Mouse (Mus musculus) neural tube, embryonic 15.5 days (tissue): ENCODE results near the gene Hoxd1. TPM values are rescaled to one million over a fixed set of nuclear protein-coding genes. Genes with fewer than 3 reads are reported as not detected.
A peak's percentile ranks its signal among the peaks of the same experiment; 100 is the strongest.

Source experiments
- ATAC-seq: fragments of 200-750 bp; cut with Nextera tagmentation; 2 replicates; pipeline ENCODE4 v1.8.0; 2017; ENCODE audit warnings: mild to moderate bottlenecking, moderate TSS enrichment, moderate library complexity; ENCODE audit not compliant: low FRiP score
- H3K27ac ChIP-seq: fragments of 300-500 bp; sonication (generic); replicated peaks from 2 replicates; pipeline ENCODE4 v1.5.1; 2015; ENCODE audit warnings: mild to moderate bottlenecking, inconsistent platforms
- H3K27me3 ChIP-seq: fragments of 300-500 bp; sonication (generic); replicated peaks from 2 replicates; pipeline ENCODE4 v1.6.1; 2015; ENCODE audit warnings: inconsistent platforms
- H3K36me3 ChIP-seq: fragments of 300-500 bp; sonication (generic); 2 replicates; pipeline ENCODE4 v1.6.1; 2015; ENCODE audit warnings: inconsistent platforms
- H3K4me1 ChIP-seq: fragments of 300-500 bp; sonication (generic); 2 replicates; pipeline ENCODE4 v1.6.1; 2015; ENCODE audit warnings: inconsistent platforms
- H3K4me2 ChIP-seq: fragments of 300-500 bp; sonication (generic); 2 replicates; pipeline ENCODE4 v1.6.1; 2015; ENCODE audit warnings: inconsistent platforms, mild to moderate bottlenecking, moderate library complexity
- H3K4me3 ChIP-seq: fragments of 300-500 bp; sonication (generic); replicated peaks from 2 replicates; pipeline ENCODE4 v1.5.1; 2015; ENCODE audit warnings: mild to moderate bottlenecking, inconsistent platforms
- H3K9ac ChIP-seq: fragments of 300-500 bp; sonication (generic); replicated peaks from 2 replicates; pipeline ENCODE4 v1.6.1; 2015; ENCODE audit warnings: mild to moderate bottlenecking, inconsistent platforms
- H3K9me3 ChIP-seq: fragments of 300-500 bp; sonication (generic); replicated peaks from 2 replicates; pipeline ENCODE4 v1.6.1; 2016; ENCODE audit warnings: inconsistent platforms
- WGBS: fragments of 180-500 bp; shearing (Covaris S2); methylation state at CpG from one replicate; pipeline ENCODE4 v1.1.7; 2015; ENCODE audit warnings: mixed read lengths; 5-methylcytosine and 5-hydroxymethylcytosine counted together
- polyA plus RNA-seq: library from polyadenylated mRNA; unstranded; fragments of >200 nt; fragmentation: Nextera tagmentation; extraction: Ambion mirVana; gene quantifications from 2 replicates; pipeline ENCODE4 v1.2.1, GENCODE M21; 2015

Hoxd1 gene
- polyA plus RNA-seq, 1 experiment from 2014 or later = 2.1 TPM

DNA sequence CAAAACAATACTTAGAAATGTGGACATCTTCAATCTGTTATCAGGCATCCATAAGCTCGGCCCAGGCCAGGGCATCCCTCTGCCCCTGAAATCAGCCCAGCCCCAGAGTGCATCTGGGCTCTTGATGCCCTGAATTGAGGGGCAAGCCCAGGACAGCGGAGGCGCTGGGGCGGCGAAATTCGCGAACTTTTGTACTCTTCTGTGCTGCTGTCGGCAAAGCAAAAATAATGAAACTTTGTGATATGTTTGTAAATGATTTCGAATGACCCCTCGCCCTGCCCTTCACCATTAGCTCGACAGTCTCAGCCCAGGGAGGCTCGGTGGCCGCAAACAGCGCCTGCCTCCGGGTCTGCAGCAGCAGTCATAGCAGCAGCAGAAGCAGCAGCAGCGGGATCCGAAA is 37.6 kb upstream of the Hoxd1 start:
- no peak for ATAC-seq
- peak overlapping the region; percentile 60 for H3K4me2 ChIP-seq
- 16% methylated on average over 17 of the region's 17 CpGs for WGBS
- no peaks in the 10 kb centered on the region for H3K36me3 ChIP-seq
- no peaks in the 10 kb centered on the region for H3K9me3 ChIP-seq
- peak overlapping the region; percentile 43 for H3K9ac ChIP-seq
- H3K4me1 ChIP-seq = peaks cover 96% of the 10 kb centered on the region
- H3K27ac ChIP-seq = peak overlapping the region; percentile 81
- peak overlapping the region; percentile 12 for H3K4me3 ChIP-seq
- H3K27me3 ChIP-seq = no peaks in the 10 kb centered on the region

DNA sequence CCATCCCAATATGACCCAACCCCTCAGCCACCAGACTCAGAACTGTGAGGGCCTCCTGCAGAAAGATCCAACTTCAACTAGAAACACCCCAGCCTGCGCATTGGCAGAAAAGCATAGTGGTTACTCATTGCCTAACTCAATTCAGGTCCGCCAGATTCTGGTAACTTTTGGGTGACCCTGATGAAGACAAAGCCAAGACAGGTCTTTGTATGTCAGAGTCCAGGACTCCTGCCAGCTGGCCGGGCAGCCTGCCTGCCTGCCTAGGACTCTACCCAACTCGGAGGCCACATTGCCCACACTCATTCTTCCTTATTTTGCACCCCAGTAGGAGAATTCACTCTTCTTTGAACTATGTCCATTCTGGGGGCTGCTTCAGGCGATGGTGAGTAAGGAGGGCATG is 36.2 kb upstream of the Hoxd1 start, which contains the start of gene Gm28230:
Gene Gm28230, plus strand, starts transcription at position 178 of the 400 bp plus-strand sequence.
- peak within 1 kb of the TSS; percentile 81 for H3K27ac ChIP-seq
- H3K4me3 ChIP-seq = peak within 1 kb of the TSS; percentile 38
- peaks cover 94% of the 10 kb centered on the region for H3K4me1 ChIP-seq

DNA sequence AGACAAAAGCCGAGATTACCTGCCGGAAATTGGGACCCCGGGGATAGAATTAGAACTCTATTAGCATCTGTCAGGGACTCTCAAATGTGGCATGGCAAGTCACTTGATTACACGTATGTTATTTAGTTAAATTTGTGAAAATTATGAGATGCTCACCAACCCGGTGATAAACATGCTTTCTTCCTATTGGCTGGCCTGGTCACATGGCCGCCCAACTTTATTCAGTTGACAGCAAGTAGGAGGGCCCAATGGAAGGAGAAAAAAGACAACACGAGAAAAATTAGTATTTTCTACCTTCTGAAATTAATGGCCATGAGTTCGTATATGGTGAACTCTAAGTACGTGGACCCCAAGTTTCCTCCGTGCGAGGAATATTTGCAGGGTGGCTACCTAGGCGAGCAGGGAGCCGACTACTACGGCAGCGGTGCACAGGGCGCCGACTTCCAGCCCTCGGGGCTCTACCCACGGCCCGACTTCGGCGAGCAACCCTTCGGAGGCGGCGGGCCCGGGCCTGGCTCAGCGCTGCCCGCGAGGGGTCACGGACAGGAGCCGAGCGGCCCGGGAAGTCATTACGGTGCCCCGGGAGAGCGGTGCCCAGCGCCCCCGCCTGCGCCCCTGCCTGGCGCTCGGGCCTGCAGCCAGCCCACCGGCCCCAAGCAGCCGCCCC is 35.7 kb upstream of the Hoxd1 start:
- 0 out of 2 replicates have a peak, but pooled peaks have one; percentile 16 for ATAC-seq
- no peaks in the 10 kb centered on the region for H3K36me3 ChIP-seq
- H3K27ac ChIP-seq = peak overlapping the region; percentile 81
- H3K4me3 ChIP-seq = peak overlapping the region; percentile 38
- H3K27me3 ChIP-seq = no peaks in the 10 kb centered on the region
- H3K9ac ChIP-seq = peak overlapping the region; percentile 40
- H3K4me1 ChIP-seq = peaks cover 93% of the 10 kb centered on the region
- H3K4me2 ChIP-seq = peak overlapping the region; percentile 60
- WGBS = 1% methylated on average over 31 of the region's 43 CpGs
- no peaks in the 10 kb centered on the region for H3K9me3 ChIP-seq

More for the DNA sequence above, 36.2 kb upstream of the Hoxd1 start, which contains the start of gene Gm28230:
- peak; percentile 32; the same call in 1 of the 2 replicates for ATAC-seq
- Histone ChIP-seq H3K27me3 (no peaks in the 10 kb centered on the region), H3K36me3 (no peaks in the 10 kb centered on the region), H3K9ac (peak within 1 kb of the TSS; percentile 43), H3K4me2 (peak within 1 kb of the TSS; percentile 60), H3K9me3 (no peaks in the 10 kb centered on the region)
- 12% methylated on average over 5 of the region's 5 CpGs for WGBS

- Histone ChIP-seq H3K27ac (peak overlapping the region; percentile 81), H3K36me3 (no peaks in the 10 kb centered on the region), H3K27me3 (no peaks in the 10 kb centered on the region), H3K4me1 (peaks cover 93% of the 10 kb centered on the region), H3K4me2 (peak overlapping the region; percentile 60), H3K9me3 (no peaks in the 10 kb centered on the region), H3K4me3 (peak overlapping the region; percentile 38), H3K9ac (peak overlapping the region; percentile 40)
- WGBS = 5% methylated on average over 24 of the region's 25 CpGs
- ATAC-seq = peak; percentile 29; the same call in 1 of the 2 replicates
These were observed 35.0 kb upstream of the Hoxd1 start for GRCm38 (mm10) chr2:74727640-74728302.

DNA sequence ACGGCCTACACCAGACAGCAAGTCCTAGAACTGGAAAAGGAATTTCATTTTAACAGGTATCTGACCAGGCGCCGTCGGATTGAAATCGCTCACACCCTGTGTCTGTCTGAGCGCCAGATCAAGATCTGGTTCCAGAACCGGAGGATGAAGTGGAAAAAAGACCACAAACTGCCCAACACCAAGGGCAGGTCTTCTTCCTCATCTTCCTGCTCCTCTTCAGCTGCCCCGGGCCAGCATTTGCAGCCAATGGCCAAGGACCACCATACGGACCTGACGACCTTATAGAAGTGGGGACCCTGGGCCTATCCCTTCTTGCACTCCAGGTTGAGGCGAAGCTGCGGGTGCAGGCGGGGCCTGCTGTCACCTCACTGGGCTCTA is 34.5 kb upstream of the Hoxd1 start:
- 17% methylated on average over 13 of the region's 13 CpGs for WGBS
- no peak for ATAC-seq
- H3K4me3 ChIP-seq = peak overlapping the region; percentile 38
- H3K36me3 ChIP-seq = no peaks in the 10 kb centered on the region
- H3K27ac ChIP-seq = peak overlapping the region; percentile 81
- H3K9ac ChIP-seq = peak overlapping the region; percentile 40
- peaks cover 92% of the 10 kb centered on the region for H3K4me1 ChIP-seq
- peak overlapping the region; percentile 60 for H3K4me2 ChIP-seq
- no peaks in the 10 kb centered on the region for H3K9me3 ChIP-seq
- H3K27me3 ChIP-seq = no peaks in the 10 kb centered on the region

DNA sequence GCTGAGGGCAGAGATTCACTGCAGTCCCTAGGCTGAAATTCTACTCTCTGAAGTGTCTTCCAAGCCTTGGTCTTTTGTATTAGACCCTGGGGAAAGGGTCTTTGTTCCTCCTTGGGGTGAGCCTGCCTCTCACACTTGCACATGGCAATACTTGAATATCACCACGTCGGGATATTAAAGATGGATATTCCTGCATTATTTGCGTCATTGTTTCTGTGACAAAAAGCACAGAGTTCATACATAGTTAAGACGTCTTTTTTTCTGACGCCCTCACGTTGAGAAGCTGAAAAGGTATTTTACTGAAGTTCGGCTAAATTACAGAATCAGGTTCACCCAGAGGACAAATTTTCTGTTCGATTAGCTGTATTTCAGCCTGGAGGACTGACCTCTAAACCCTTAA is 32.4 kb upstream of the Hoxd1 start:
- H3K4me1 ChIP-seq = peaks cover 92% of the 10 kb centered on the region
- 15% methylated on average over 8 of the region's 8 CpGs for WGBS
- no peaks in the 10 kb centered on the region for H3K27me3 ChIP-seq

DNA sequence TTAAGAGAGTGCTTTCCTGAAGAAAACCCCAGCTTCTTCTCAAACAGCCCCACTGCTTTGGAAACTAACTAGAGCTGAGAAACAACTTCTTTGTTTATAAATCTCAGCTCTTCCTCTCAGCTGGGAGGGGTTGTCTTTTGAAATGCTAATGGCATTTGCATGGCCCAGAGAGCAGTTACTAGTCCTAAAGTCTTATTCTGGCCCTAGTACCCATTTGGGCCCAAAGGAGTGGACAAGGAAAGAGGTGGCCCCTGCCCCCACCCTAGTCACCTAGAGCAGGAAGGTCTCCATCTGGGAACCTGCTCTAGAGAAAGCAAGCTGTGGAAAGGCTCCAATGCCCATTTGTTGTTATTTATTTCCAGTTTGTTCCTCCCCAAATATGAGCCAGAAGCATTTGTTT is 31.7 kb upstream of the Hoxd1 start:
- Histone ChIP-seq H3K4me3 (no peak overlapping the region), H3K36me3 (no peaks in the 10 kb centered on the region), H3K4me1 (peaks cover 92% of the 10 kb centered on the region), H3K27me3 (no peaks in the 10 kb centered on the region), H3K27ac (peak overlapping the region; percentile 91), H3K9ac (no peak overlapping the region), H3K9me3 (no peaks in the 10 kb centered on the region), H3K4me2 (peak overlapping the region; percentile 58)
- no peak for ATAC-seq

More for the DNA sequence above, 32.4 kb upstream of the Hoxd1 start:
- Histone ChIP-seq H3K4me3 (no peak overlapping the region), H3K9me3 (no peaks in the 10 kb centered on the region), H3K9ac (no peak overlapping the region; the same call in 1 of the 2 replicates), H3K27ac (peak overlapping the region; percentile 91), H3K36me3 (no peaks in the 10 kb centered on the region), H3K4me2 (peak overlapping the region; percentile 58; the same call in 1 of the 2 replicates)
- no peak for ATAC-seq

DNA sequence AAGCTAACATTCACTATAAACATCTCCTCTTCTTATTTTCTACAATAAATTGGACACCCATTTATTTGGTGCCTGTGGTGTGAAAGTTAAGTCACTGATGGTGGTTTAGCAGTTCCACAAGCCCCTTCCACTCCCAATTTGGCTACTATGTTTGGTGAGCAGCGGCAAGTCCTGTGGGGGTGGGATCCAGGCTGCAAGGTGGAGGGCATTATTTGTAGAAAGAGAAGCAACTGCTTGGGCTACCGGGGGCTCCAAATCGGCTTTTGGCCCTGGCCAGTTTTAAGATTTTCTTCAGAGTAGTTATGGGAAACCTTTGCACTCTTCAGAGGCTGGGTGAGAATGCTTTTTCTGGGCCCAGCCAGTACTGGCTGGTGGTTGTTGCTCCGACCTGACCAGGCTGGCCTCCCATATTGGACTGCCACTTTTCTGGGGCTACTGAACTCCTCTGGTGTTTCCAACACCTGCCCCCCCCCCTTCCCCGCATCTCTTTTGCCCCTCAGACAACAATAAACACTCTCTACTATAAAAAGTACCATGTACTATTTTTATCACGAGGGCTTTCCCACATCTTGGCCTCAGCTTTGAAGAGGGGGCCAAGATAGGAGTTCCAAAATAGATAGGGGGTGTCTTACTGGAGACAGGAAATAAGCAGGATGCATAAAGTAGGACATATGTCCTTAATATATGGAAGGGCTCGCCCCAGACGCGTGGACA is 30.8 kb upstream of the Hoxd1 start:
- H3K9me3 ChIP-seq = no peaks in the 10 kb centered on the region
- no peak for ATAC-seq
- peak overlapping the region; percentile 45 for H3K9ac ChIP-seq
- 6% methylated on average over 9 of the region's 9 CpGs for WGBS
- no peaks in the 10 kb centered on the region for H3K36me3 ChIP-seq
- peak overlapping the region; percentile 30; the same call in 1 of the 2 replicates for H3K4me3 ChIP-seq
- no peaks in the 10 kb centered on the region for H3K27me3 ChIP-seq
- peak overlapping the region; percentile 91 for H3K27ac ChIP-seq
- peaks cover 92% of the 10 kb centered on the region for H3K4me1 ChIP-seq
- H3K4me2 ChIP-seq = peak overlapping the region; percentile 58

GRCm38 (mm10) chr2:74732513-74733316 is 30.1 kb upstream of the Hoxd1 start:
- Histone ChIP-seq H3K4me3 (peak overlapping the region; percentile 30), H3K4me1 (peaks cover 92% of the 10 kb centered on the region)
- under 1% methylated on average over 52 of the region's 52 CpGs for WGBS

DNA sequence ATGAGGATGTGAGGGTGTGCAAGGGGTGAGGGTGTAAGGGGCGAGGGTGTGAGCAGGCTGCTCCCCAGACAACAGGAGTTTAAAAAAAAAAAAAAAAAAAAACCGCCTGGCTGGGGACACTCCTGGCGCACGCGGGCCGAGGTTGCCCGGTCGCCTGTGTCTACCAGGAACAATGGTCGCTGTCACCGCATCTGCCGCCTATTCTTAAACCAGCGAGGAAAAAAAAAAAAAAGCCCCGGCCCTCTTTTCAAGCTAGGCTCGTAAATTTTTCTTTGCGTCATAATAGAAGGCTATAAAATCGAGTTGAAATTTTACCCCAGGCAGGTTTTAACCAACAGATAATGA is 29.5 kb upstream of the Hoxd1 start:
- H3K4me3 ChIP-seq = peak overlapping the region; percentile 30; the same call in 1 of the 2 replicates
- peak overlapping the region; percentile 91 for H3K27ac ChIP-seq
- H3K4me2 ChIP-seq = peak overlapping the region; percentile 58
- under 1% methylated on average over 16 of the region's 16 CpGs for WGBS
- no peaks in the 10 kb centered on the region for H3K36me3 ChIP-seq
- no peaks in the 10 kb centered on the region for H3K27me3 ChIP-seq
- no peaks in the 10 kb centered on the region for H3K9me3 ChIP-seq
- no peak overlapping the region for H3K9ac ChIP-seq
- no peak for ATAC-seq
- peaks cover 92% of the 10 kb centered on the region for H3K4me1 ChIP-seq

More at GRCm38 (mm10) chr2:74732513-74733316, 30.1 kb upstream of the Hoxd1 start:
- H3K9me3 ChIP-seq = no peaks in the 10 kb centered on the region
- peak overlapping the region; percentile 45; the same call in 1 of the 2 replicates for H3K9ac ChIP-seq
- peak overlapping the region; percentile 91 for H3K27ac ChIP-seq
- H3K4me2 ChIP-seq = peak overlapping the region; percentile 58
- no peak for ATAC-seq
- H3K27me3 ChIP-seq = no peaks in the 10 kb centered on the region
- no peaks in the 10 kb centered on the region for H3K36me3 ChIP-seq

DNA sequence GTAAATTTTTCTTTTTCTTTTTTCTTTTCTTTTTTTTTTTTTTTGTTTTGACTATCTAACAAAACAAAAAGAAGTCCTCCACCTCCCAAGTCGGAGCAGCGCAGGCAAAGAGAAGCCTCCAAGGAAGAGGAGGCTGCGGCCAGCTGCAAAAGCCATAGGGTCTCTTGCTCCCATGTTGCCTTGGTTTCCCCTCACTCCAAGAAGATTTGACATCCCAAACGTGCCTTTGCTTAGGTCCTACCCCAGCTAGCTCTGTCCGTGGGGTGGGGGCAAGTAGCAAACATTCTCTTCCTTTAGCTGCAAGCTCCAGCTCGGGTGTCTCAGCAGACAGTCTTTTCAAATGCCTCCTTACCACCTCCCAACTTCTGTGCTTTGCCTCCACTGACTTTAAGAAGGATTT is 29.0 kb upstream of the Hoxd1 start:
- Histone ChIP-seq H3K27me3 (no peaks in the 10 kb centered on the region), H3K4me2 (peak overlapping the region; percentile 58), H3K36me3 (no peaks in the 10 kb centered on the region), H3K9ac (peak overlapping the region; percentile 46; the same call in 1 of the 2 replicates), H3K4me3 (peak overlapping the region; percentile 30; the same call in 1 of the 2 replicates), H3K4me1 (peaks cover 92% of the 10 kb centered on the region), H3K27ac (peak overlapping the region; percentile 91), H3K9me3 (no peaks in the 10 kb centered on the region)
- no peak for ATAC-seq
- WGBS = 2% methylated on average over 6 of the region's 6 CpGs
